Mouse (Mus musculus): ENCODE data around the gene Tmod1. TPM values are rescaled to one million over a fixed set of nuclear protein-coding genes. Genes with fewer than 3 reads are reported as not detected.

Gene Tmod1
- polyA plus RNA-seq, 1 experiment: 22.3 TPM

GRCm38 (mm10) chr4:46068060-46068459 is 29.3 kb downstream of the Tmod1 start:
- H3K4me3 ChIP-seq (replicated peaks; ENCODE audit: extremely low read depth, low read depth, low read length): no peak overlapping the region
- no peak for DNase-seq
- TF ChIP-seq POLR2A (IDR thresholded peaks at IDR 0.05; ENCODE audit: borderline replicate concordance, extremely low read depth, low read depth, low read length): no peak
- TF ChIP-seq CTCF (IDR thresholded peaks at IDR 0.05; ENCODE audit: insufficient read depth, low read length): no peak
- peaks cover 2% of the 10 kb centered on the region for H3K4me1 ChIP-seq (ENCODE audit: control insufficient read depth, insufficient read depth, low read length)
- WGBS: 43% methylated on average over 3 of the region's 3 CpGs

GRCm38 (mm10) chr4:46068573-46068972 is 29.8 kb downstream of the Tmod1 start:
- H3K4me1 ChIP-seq (ENCODE audit: control insufficient read depth, insufficient read depth, low read length): peaks cover 2% of the 10 kb centered on the region
- H3K4me3 ChIP-seq (replicated peaks; ENCODE audit: extremely low read depth, low read depth, low read length): no peak overlapping the region
- WGBS: 42% methylated on average over 1 of the region's 1 CpGs
- DNase-seq: no peak
- TF ChIP-seq POLR2A (IDR thresholded peaks at IDR 0.05; ENCODE audit: borderline replicate concordance, extremely low read depth, low read depth, low read length) (no peak), CTCF (IDR thresholded peaks at IDR 0.05; ENCODE audit: insufficient read depth, low read length) (no peak)

- H3K4me1 ChIP-seq (ENCODE audit: control insufficient read depth, insufficient read depth, low read length): peaks cover 2% of the 10 kb centered on the region; the same call in 1 of the 2 replicates
- WGBS: 68% methylated on average over 6 of the region's 6 CpGs
- DNase-seq: no peak
- TF ChIP-seq POLR2A (IDR thresholded peaks at IDR 0.05; ENCODE audit: borderline replicate concordance, extremely low read depth, low read depth, low read length): no peak
- TF ChIP-seq CTCF (IDR thresholded peaks at IDR 0.05; ENCODE audit: insufficient read depth, low read length): no peak
- no peak overlapping the region for H3K4me3 ChIP-seq (replicated peaks; ENCODE audit: extremely low read depth, low read depth, low read length)
Measured at GRCm38 (mm10) chr4:46069851-46070482, 31.2 kb downstream of the Tmod1 start.

GRCm38 (mm10) chr4:46072631-46073030 is 33.9 kb downstream of the Tmod1 start:
- no peak overlapping the region for H3K4me3 ChIP-seq (replicated peaks; ENCODE audit: extremely low read depth, low read depth, low read length)
- no peak for DNase-seq
- no peaks in the 10 kb centered on the region for H3K4me1 ChIP-seq (ENCODE audit: control insufficient read depth, insufficient read depth, low read length)
- WGBS: 89% methylated on average over 6 of the region's 6 CpGs
- TF ChIP-seq CTCF (IDR thresholded peaks at IDR 0.05; ENCODE audit: insufficient read depth, low read length) (no peak), POLR2A (IDR thresholded peaks at IDR 0.05; ENCODE audit: borderline replicate concordance, extremely low read depth, low read depth, low read length) (no peak)

- DNase-seq: no peak
- Histone ChIP-seq H3K4me1 (ENCODE audit: control insufficient read depth, insufficient read depth, low read length) (no peaks in the 10 kb centered on the region), H3K4me3 (replicated peaks; ENCODE audit: extremely low read depth, low read depth, low read length) (no peak overlapping the region)
- 49% methylated on average over 4 of the region's 4 CpGs for WGBS
- TF ChIP-seq CTCF (IDR thresholded peaks at IDR 0.05; ENCODE audit: insufficient read depth, low read length) (no peak), POLR2A (IDR thresholded peaks at IDR 0.05; ENCODE audit: borderline replicate concordance, extremely low read depth, low read depth, low read length) (no peak)
Measured at GRCm38 (mm10) chr4:46073736-46074135, 35.0 kb downstream of the Tmod1 start.

GRCm38 (mm10) chr4:46075664-46076063 is 36.9 kb downstream of the Tmod1 start:
- TF ChIP-seq POLR2A (IDR thresholded peaks at IDR 0.05; ENCODE audit: borderline replicate concordance, extremely low read depth, low read depth, low read length) (no peak), CTCF (IDR thresholded peaks at IDR 0.05; ENCODE audit: insufficient read depth, low read length) (no peak)
- H3K4me3 ChIP-seq (replicated peaks; ENCODE audit: extremely low read depth, low read depth, low read length): no peak overlapping the region
- no peak for DNase-seq
- no peaks in the 10 kb centered on the region for H3K4me1 ChIP-seq (ENCODE audit: control insufficient read depth, insufficient read depth, low read length)
- WGBS: 83% methylated on average over 3 of the region's 3 CpGs

- no peak for TF ChIP-seq POLR2A (IDR thresholded peaks at IDR 0.05; ENCODE audit: borderline replicate concordance, extremely low read depth, low read depth, low read length)
- 35% methylated on average over 2 of the region's 2 CpGs for WGBS
- Histone ChIP-seq H3K4me3 (replicated peaks; ENCODE audit: extremely low read depth, low read depth, low read length) (no peak overlapping the region), H3K4me1 (ENCODE audit: control insufficient read depth, insufficient read depth, low read length) (no peaks in the 10 kb centered on the region)
- DNase-seq: no peak
Measured at GRCm38 (mm10) chr4:46076892-46077291, 38.2 kb downstream of the Tmod1 start.

- H3K4me1 ChIP-seq (ENCODE audit: control insufficient read depth, insufficient read depth, low read length): no peaks in the 10 kb centered on the region
- no peak for TF ChIP-seq POLR2A (IDR thresholded peaks at IDR 0.05; ENCODE audit: borderline replicate concordance, extremely low read depth, low read depth, low read length)
- TF ChIP-seq CTCF (IDR thresholded peaks at IDR 0.05; ENCODE audit: insufficient read depth, low read length): no peak
- H3K4me3 ChIP-seq (replicated peaks; ENCODE audit: extremely low read depth, low read depth, low read length): no peak overlapping the region
- 86% methylated on average over 4 of the region's 4 CpGs for WGBS
- DNase-seq: no peak
Measured at GRCm38 (mm10) chr4:46080261-46080660, 41.5 kb downstream of the Tmod1 start.

- no peak for DNase-seq
- TF ChIP-seq CTCF (IDR thresholded peaks at IDR 0.05; ENCODE audit: insufficient read depth, low read length) (no peak), POLR2A (IDR thresholded peaks at IDR 0.05; ENCODE audit: borderline replicate concordance, extremely low read depth, low read depth, low read length) (no peak)
- no peak overlapping the region for H3K4me3 ChIP-seq (replicated peaks; ENCODE audit: extremely low read depth, low read depth, low read length)
- 64% methylated on average over 11 of the region's 11 CpGs for WGBS
- 0 out of 2 replicates have a peak, but pooled peaks cover 3% of the 10 kb centered on the region for H3K4me1 ChIP-seq (ENCODE audit: control insufficient read depth, insufficient read depth, low read length)
Measured at GRCm38 (mm10) chr4:46082555-46082954, 43.8 kb downstream of the Tmod1 start.

- TF ChIP-seq POLR2A (IDR thresholded peaks at IDR 0.05; ENCODE audit: borderline replicate concordance, extremely low read depth, low read depth, low read length): no peak
- TF ChIP-seq CTCF (IDR thresholded peaks at IDR 0.05; ENCODE audit: insufficient read depth, low read length): no peak
- no peak overlapping the region for H3K4me3 ChIP-seq (replicated peaks; ENCODE audit: extremely low read depth, low read depth, low read length)
- DNase-seq: no peak
- WGBS: 75% methylated on average over 9 of the region's 9 CpGs
- 0 out of 2 replicates have a peak, but pooled peaks cover 3% of the 10 kb centered on the region for H3K4me1 ChIP-seq (ENCODE audit: control insufficient read depth, insufficient read depth, low read length)
Measured at GRCm38 (mm10) chr4:46084416-46085172, 45.9 kb downstream of the Tmod1 start.

Data from lung, adult 2 months (tissue).